Mouse (Mus musculus): ENCODE data around the gene Ddx20.

DNA sequence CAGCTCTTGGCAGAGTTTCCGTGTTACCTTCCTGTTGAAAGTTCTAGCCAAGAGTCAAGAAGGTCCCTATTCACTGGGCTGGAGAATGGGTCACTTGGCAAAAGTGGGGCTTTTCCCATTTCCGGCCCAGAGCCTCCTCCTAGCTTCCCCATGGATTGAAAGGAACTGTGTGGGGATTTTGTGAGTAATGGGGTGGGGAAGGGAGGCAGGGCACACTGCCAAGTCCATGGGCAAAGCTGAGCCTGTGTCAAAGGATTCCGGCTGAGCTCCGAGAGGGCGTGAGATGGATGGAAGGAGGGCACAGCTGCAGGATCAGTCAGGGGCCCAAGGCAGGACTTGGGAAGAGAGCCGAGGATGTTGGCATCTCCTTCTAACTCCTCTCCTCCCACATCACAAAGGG lies 22.9 kb upstream of the Ddx20 start:
- no peak for TF ChIP-seq CTCF (IDR thresholded peaks at IDR 0.05; ENCODE audit: insufficient read depth, low read depth, low read length)
- TF ChIP-seq POLR2A (IDR thresholded peaks at IDR 0.05; ENCODE audit: insufficient read depth, low read depth, low read length): no peak
